Mouse (Mus musculus) neural tube, embryonic 11.5 days (tissue): Measurements from ENCODE around the gene Coq9. TPM values are rescaled to one million over a fixed set of nuclear protein-coding genes. Genes with fewer than 3 reads are reported as not detected.
"Not testable (repeated sequence)": the region's sequence is repeated elsewhere in the genome, so short reads cannot be mapped to it uniquely, and the experiment has no call there.

Experiments
- ATAC-seq: fragments of 200-750 bp; cut with Nextera tagmentation; 2 replicates; pipeline ENCODE4 v1.8.0; 2017; ENCODE audit warnings: moderate number of reproducible peaks, mild to moderate bottlenecking, moderate TSS enrichment, moderate library complexity; ENCODE audit not compliant: insufficient read depth, low FRiP score, low TSS enrichment
- DNase-seq: peaks from one replicate; pipeline ENCODE4 v3.0.0-alpha.2; 2015; ENCODE audit warnings: low spot score
- H3K27ac ChIP-seq: fragments of 300-500 bp; sonication (generic); 2 replicates; pipeline ENCODE4 v1.5.1; 2014; ENCODE audit warnings: low read depth, mild to moderate bottlenecking, low read length
- H3K27me3 ChIP-seq: fragments of 300-500 bp; sonication (generic); 2 replicates; pipeline ENCODE4 v1.6.1; 2014; ENCODE audit warnings: mild to moderate bottlenecking, low read length, mixed read lengths; ENCODE audit not compliant: control insufficient read depth, insufficient read depth
- H3K36me3 ChIP-seq: fragments of 300-500 bp; sonication (generic); 2 replicates; pipeline ENCODE4 v1.6.1; 2014; ENCODE audit warnings: mild to moderate bottlenecking, low read length, moderate library complexity, mixed read lengths; ENCODE audit not compliant: control insufficient read depth, insufficient read depth
- H3K4me1 ChIP-seq: fragments of 300-500 bp; sonication (generic); 2 replicates; pipeline ENCODE4 v1.6.1; 2014; ENCODE audit warnings: low read length, mixed read lengths; ENCODE audit not compliant: control insufficient read depth, insufficient read depth
- H3K4me2 ChIP-seq: fragments of 300-500 bp; sonication (generic); 2 replicates; pipeline ENCODE4 v1.6.1; 2014; ENCODE audit warnings: low read depth, mild to moderate bottlenecking, moderate library complexity
- H3K4me3 ChIP-seq: fragments of 300-500 bp; sonication (generic); 2 replicates; pipeline ENCODE4 v1.5.1; 2014; ENCODE audit warnings: low read depth, low read length
- H3K9ac ChIP-seq: fragments of 300-500 bp; sonication (generic); 2 replicates; pipeline ENCODE4 v1.6.1; 2014; ENCODE audit warnings: mild to moderate bottlenecking, low read length
- H3K9me3 ChIP-seq: fragments of 300-500 bp; sonication (generic); 2 replicates; pipeline ENCODE4 v1.6.1; 2016; ENCODE audit warnings: low read length; ENCODE audit not compliant: control insufficient read depth
- WGBS: fragments of 180-500 bp; shearing (Covaris S2); extraction: QIAGEN DNeasy Blood & Tissue Kit; methylation state at CpG from one replicate; pipeline ENCODE4 v1.1.7; 2014; 5-methylcytosine and 5-hydroxymethylcytosine counted together
- polyA plus RNA-seq: library from polyadenylated mRNA; unstranded; fragments of >200 nt; fragmentation: Nextera tagmentation; extraction: Ambion mirVana; gene quantifications from 2 replicates; pipeline ENCODE4 v1.2.1, GENCODE M21; 2014

The Coq9 gene
- polyA plus RNA-seq, 1 experiment from 2014 or later, result 59.3 TPM

DNA sequence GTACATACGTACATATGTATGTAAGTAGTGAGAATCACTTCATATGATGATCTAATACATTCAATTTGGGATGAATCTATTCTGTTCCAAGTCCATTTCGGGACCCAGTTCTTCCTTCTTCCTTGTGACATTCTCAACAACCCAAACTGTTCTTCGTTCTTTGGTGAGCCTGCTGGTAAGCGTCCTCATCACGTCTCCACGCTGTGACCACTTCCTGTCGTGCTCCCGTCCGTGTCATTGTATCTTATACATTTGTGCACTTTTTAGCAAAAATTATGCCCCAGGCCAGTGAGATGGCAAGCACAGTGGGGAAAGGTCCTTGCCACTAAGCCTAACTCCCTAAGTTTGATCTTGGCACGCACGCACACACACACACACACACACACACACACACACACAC, 20.2 kb upstream of the Coq9 start:
- ATAC-seq, result no peak

DNA sequence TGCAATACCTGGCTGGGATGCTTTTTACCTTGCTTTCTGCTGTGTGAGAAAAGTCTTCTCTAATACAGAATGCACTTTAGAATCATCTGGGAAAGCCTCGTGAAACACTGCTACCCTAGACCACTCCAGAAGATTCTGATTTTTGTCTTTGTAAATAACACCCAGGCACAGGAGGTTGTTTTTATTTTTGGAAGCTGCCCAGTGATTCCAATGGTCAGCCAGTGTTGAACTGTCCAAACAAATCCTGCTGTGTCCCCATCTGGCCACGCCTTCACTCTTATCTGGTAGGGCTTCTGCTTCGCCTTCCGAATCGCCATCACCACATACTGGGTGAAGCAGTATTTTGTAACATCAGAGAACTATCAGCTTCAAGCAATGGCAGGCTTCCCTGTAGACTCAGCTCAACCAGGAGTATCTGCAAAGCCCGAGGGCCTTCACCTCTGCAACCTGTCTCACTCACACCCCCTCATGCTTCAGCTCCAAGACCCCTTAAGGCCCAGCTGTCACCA, 18.4 kb upstream of the Coq9 start:
- DNase-seq (no peak), ATAC-seq (no peak)
- WGBS, result 78% methylated on average over 6 of the region's 6 CpGs
- Histone ChIP-seq H3K36me3 (no peaks in the 10 kb centered on the region), H3K4me2 (no peak overlapping the region), H3K4me1 (no peaks in the 10 kb centered on the region), H3K9ac (no peak overlapping the region), H3K27me3 (no peaks in the 10 kb centered on the region), H3K4me3 (no peak overlapping the region), H3K27ac (no peak overlapping the region), H3K9me3 (no peaks in the 10 kb centered on the region)

More for the DNA sequence above, 20.2 kb upstream of the Coq9 start:
- Histone ChIP-seq H3K4me3 (no peak overlapping the region), H3K4me2 (no peak overlapping the region), H3K27me3 (no peaks in the 10 kb centered on the region), H3K36me3 (no peaks in the 10 kb centered on the region), H3K9me3 (no peaks in the 10 kb centered on the region), H3K9ac (no peak overlapping the region), H3K4me1 (no peaks in the 10 kb centered on the region), H3K27ac (no peak overlapping the region)
- DNase-seq, result no peak
- WGBS, result 94% methylated on average over 11 of the region's 11 CpGs

DNA sequence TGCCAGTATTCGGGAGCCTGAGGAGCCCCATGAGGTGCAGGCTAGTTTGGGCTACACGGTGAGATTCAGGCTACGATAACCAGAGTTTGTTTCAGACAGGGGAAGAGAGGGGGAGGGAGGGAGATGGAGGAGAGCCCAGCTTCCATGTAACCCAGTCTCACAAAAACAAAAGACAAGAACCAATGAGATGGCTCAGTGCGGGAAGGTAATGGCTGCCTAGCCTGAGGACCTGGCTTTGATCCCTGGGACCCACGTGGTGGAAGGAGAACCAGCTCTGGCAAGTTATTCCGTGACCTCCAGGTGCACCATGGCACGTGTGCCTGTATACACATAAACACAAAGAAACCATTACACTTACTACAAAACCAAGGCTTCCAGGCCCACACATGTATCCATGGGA, 17.6 kb upstream of the Coq9 start:
- Histone ChIP-seq H3K9me3 (no peaks in the 10 kb centered on the region), H3K9ac (no peak overlapping the region), H3K4me1 (no peaks in the 10 kb centered on the region), H3K36me3 (no peaks in the 10 kb centered on the region), H3K4me2 (no peak overlapping the region), H3K27me3 (no peaks in the 10 kb centered on the region), H3K27ac (no peak overlapping the region), H3K4me3 (no peak overlapping the region)
- WGBS, result 85% methylated on average over 7 of the region's 7 CpGs
- DNase-seq (no peak), ATAC-seq (no peak)

DNA sequence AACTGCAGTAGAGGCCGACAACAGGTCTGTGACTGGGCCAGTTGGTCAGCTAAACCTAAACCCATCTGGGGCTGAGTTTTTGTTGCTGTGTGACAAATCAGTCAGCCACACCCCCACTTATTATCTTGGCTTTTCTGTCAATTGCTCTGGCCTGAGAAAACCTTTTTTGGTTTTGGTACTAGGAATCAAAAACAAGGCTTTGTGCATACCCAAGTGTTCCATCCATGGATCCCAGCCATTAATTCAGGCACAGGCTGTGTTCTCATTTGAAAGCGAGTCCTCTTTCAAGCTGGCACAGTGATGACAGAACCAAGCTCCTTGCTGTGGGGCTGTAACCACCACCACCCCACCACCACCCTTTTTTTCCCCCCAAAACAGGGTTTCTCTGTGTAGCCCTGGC, 16.7 kb upstream of the Coq9 start:
- Histone ChIP-seq H3K27ac (no peak overlapping the region), H3K9me3 (no peaks in the 10 kb centered on the region), H3K4me3 (no peak overlapping the region), H3K36me3 (no peaks in the 10 kb centered on the region), H3K27me3 (no peaks in the 10 kb centered on the region), H3K4me1 (no peaks in the 10 kb centered on the region), H3K4me2 (no peak overlapping the region), H3K9ac (no peak overlapping the region)
- DNase-seq (no peak), ATAC-seq (no peak)
- WGBS, result 84% methylated on average over 2 of the region's 2 CpGs

DNA sequence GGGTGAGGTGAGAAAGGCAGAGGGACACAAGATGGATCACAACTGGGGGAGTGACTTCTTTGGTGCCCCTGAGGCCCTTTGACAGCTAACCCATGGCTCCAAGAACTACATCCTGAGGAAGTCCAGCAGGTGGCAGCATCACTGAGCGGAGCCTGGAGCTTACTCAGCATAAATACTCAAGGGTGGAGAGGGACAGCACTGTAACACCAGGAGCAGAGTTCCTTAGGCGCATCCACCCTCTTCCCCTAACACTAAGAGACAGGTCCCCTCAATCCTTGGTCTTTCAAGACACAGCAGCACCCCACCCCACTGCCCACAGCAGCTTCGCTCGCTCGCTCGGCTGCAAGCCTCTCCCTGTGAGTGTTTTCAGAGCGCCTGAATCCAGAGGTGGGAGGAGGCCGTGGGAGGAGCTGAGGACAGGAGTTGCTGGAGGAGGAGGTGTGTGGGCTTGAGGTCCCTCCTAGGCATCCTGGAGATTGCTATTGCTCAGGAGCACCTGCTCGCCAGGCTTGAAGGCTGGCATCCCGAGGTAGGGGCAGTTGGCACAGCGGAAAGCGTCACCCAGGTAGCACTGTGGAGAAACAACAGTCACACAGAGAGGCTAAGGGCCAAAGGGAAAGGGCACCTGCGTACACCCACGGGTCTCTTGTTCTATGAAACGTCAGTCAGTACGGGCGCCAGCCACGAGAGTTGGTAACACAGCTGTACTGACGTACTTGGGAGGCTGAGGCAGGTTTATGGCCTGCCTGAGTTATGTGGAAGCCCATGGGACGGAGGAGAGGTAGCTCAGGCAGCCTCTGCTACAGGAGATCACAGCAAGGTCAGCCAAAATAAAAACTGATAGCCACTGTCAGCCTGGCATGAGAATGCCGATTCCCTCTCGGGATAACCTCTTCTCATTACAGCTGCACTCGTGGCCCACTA, 15.2 kb upstream of the Coq9 start:
- Histone ChIP-seq H3K36me3 (0 out of 2 replicates have a peak, but pooled peaks cover 2% of the 10 kb centered on the region), H3K4me3 (no peak overlapping the region), H3K4me2 (no peak overlapping the region), H3K9me3 (no peaks in the 10 kb centered on the region), H3K9ac (no peak overlapping the region), H3K4me1 (no peaks in the 10 kb centered on the region), H3K27ac (no peak overlapping the region), H3K27me3 (no peaks in the 10 kb centered on the region)
- 79% methylated on average over 23 of the region's 23 CpGs for WGBS
- no peak for ATAC-seq
- peak; percentile 55 for DNase-seq

DNA sequence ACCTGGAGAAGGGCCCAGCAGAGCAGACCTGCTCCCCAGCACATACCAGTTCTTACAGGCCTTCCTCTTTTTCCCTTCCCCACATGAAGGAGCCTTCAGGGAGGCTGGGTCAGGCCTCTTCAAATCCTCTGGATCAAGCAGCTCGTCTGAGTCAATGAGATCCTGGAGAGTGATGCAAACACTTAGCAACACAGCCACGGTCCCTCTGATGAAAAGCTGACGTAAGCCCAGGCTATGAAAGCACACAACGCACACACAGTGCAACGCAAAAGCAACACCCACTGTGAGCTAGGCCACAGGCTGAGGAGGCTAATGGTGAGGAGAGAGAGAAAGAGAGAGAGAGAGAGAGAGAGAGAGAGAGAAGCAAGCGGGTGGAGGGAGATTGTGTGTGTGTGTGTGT, 13.0 kb upstream of the Coq9 start:
- Histone ChIP-seq H3K4me3 (no peak overlapping the region), H3K36me3 (peaks cover 5% of the 10 kb centered on the region), H3K27ac (no peak overlapping the region), H3K4me1 (no peaks in the 10 kb centered on the region), H3K4me2 (no peak overlapping the region), H3K27me3 (no peaks in the 10 kb centered on the region), H3K9ac (no peak overlapping the region), H3K9me3 (no peaks in the 10 kb centered on the region)
- no peak for DNase-seq
- ATAC-seq, result no peak
- WGBS, result 91% methylated on average over 6 of the region's 6 CpGs

DNA sequence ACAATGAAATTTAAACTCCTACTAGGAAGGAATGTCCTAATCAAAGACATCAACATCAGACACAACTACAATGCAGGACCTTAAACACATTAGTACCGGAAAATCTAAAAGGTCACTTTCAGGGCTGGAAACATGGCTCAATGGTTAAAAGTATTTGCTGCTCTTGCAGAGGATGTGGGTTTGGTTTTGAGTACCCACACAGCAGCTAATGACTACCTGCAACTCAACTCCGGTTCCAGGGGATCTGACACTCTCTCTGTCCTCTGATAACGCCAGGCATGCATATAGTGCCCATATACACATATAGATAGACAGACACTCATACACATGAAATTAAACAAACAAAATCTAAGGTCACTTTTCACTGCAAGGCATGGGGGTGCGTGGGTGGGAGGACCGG, 11.9 kb upstream of the Coq9 start:
- no peak for DNase-seq
- Histone ChIP-seq H3K9me3 (no peaks in the 10 kb centered on the region), H3K27me3 (no peaks in the 10 kb centered on the region), H3K4me3 (no peak overlapping the region), H3K9ac (no peak overlapping the region), H3K36me3 (peaks cover 8% of the 10 kb centered on the region), H3K4me1 (no peaks in the 10 kb centered on the region), H3K4me2 (no peak overlapping the region), H3K27ac (no peak overlapping the region)
- ATAC-seq, result no peak
- whole genome bisulfite sequencing, result 95% methylated on average over 5 of the region's 5 CpGs

DNA sequence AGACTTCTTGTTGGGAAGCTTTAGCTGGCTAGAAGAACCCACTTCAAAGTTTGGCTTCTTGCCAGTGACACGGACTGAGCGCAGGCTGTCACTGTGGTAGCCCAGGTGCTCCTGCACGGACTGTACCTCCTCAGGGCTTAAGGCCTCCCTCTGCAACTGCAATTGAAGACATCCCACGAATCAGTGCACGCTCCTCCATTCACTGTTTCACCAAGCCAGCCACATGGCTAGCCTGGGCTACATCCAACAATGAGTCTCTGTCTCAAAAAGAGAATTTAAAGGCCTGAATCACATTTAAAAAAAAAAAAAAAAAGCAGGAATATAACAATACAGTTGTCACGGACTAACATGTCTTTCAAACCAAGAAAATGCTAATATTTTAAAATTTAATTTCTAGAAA, 9.8 kb upstream of the Coq9 start:
- DNase-seq, result no peak
- H3K4me2 ChIP-seq, result no peak overlapping the region
- no peak overlapping the region for H3K27ac ChIP-seq
- H3K4me3 ChIP-seq, result no peak overlapping the region
- H3K9ac ChIP-seq, result no peak overlapping the region
- H3K9me3 ChIP-seq, result no peaks in the 10 kb centered on the region
- H3K36me3 ChIP-seq, result peaks cover 13% of the 10 kb centered on the region
- ATAC-seq, result no peak
- whole genome bisulfite sequencing, result 91% methylated on average over 6 of the region's 6 CpGs
- no peaks in the 10 kb centered on the region for H3K4me1 ChIP-seq
- H3K27me3 ChIP-seq, result no peaks in the 10 kb centered on the region

DNA sequence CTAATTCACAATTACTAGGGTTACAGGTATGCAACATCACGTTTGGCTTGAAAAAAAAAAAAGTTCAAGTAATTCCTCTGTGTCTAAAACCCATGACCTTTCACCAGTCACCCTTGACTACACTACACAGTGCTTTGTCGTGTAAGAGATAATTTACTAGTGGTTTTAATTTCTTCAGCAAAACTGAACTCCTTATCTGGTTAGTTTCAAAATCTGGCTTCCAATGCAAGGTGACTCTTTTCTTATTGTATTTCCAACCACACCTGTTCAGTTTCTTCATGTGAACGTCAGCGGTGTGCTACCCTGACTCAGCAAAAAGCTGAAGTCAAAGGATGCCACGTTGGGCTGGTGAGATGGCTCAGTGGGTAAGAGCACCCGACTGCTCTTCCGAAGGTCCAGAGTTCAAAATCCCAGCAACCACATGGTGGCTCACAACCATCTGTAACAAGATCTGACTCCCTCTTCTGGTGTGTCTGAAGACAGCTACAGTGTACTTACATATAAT, 4.2 kb upstream of the Coq9 start:
- whole genome bisulfite sequencing, result 78% methylated on average over 7 of the region's 7 CpGs
- ATAC-seq, H3K27me3 ChIP-seq, H3K9me3 ChIP-seq, H3K9ac ChIP-seq, DNase-seq, H3K27ac ChIP-seq, H3K4me2 ChIP-seq, H3K36me3 ChIP-seq, H3K4me3 ChIP-seq: not testable (repeated sequence)
- peaks cover 12% of the 10 kb centered on the region for H3K4me1 ChIP-seq
